Mouse (Mus musculus) CH12.LX (cell line): ENCODE data around the gene Arid5b. TPM values are rescaled to one million over a fixed set of nuclear protein-coding genes. Genes with fewer than 3 reads are reported as not detected.

Source experiments
- DNase-seq: peaks from one replicate; pipeline ENCODE4 v3.0.0-alpha.2; 2013; ENCODE audit errors: extremely low read depth
- H3K27ac ChIP-seq: 2 replicates; pipeline ENCODE4 v1.5.1; 2012; ENCODE audit warnings: low read depth, mild to moderate bottlenecking, control low read depth, moderate library complexity; ENCODE audit not compliant: insufficient read depth
- H3K27me3 ChIP-seq: replicated peaks from 2 replicates; pipeline ENCODE3; 2012; ENCODE audit warnings: inconsistent platforms
- H3K36me3 ChIP-seq, 2 experiments: replicated peaks in 1 of 2; 2 replicates each; pipeline versions ENCODE3 to v1.6.1; 2012; ENCODE audit warnings: inconsistent platforms in 1 of 2, low read length in 1 of 2, mild to moderate bottlenecking in 1 of 2, mixed read lengths in 1 of 2, moderate library complexity in 1 of 2; ENCODE audit not compliant: control insufficient read depth in 1 of 2, insufficient read depth in 1 of 2
- H3K4me1 ChIP-seq, 2 experiments: 2 replicates each; pipeline ENCODE4 v1.6.1; 2012; ENCODE audit warnings: inconsistent platforms in 1 of 2, moderate library complexity in 1 of 2; ENCODE audit not compliant: insufficient read depth in 2 of 2, control insufficient read depth in 1 of 2
- H3K4me2 ChIP-seq: 2 replicates; pipeline ENCODE4 v1.6.1; 2012; ENCODE audit warnings: low read depth, mild to moderate bottlenecking, control low read depth; ENCODE audit not compliant: poor library complexity, insufficient read depth, severe bottlenecking
- H3K4me3 ChIP-seq, 3 experiments: fragments of 150-350 bp in 1 of 3; sonication (generic) in 1 of 3; replicated peaks in 1 of 3; 2 replicates each; pipeline versions ENCODE3 to v1.5.1; 2011 to 2012; ENCODE audit warnings: low read depth in 2 of 3, low read length in 2 of 3, mild to moderate bottlenecking in 2 of 3, moderate library complexity in 2 of 3, control low read depth in 1 of 3, improper control_type of control experiment in 1 of 3, inconsistent platforms in 1 of 3, mixed read lengths in 1 of 3; ENCODE audit not compliant: poor library complexity in 1 of 3
- H3K79me2 ChIP-seq: replicated peaks from 2 replicates; pipeline ENCODE4 v1.6.1; 2012; ENCODE audit warnings: mild to moderate bottlenecking, moderate library complexity; ENCODE audit not compliant: control insufficient read depth, poor library complexity, insufficient read depth, severe bottlenecking; ENCODE audit errors: extremely low read depth
- H3K9ac ChIP-seq: 2 replicates; pipeline ENCODE4 v1.6.1; 2012; ENCODE audit warnings: low read depth, mild to moderate bottlenecking, control low read depth, moderate library complexity; ENCODE audit not compliant: insufficient read depth
- H3K9me3 ChIP-seq: replicated peaks from 2 replicates; pipeline ENCODE3; 2012; ENCODE audit warnings: low read length, inconsistent platforms, mixed read lengths
- BHLHE40 ChIP-seq: IDR thresholded peaks from 2 replicates; pipeline ENCODE4 v1.6.1; 2011; ENCODE audit warnings: mild to moderate bottlenecking, low read depth, low read length, improper control_type of control experiment
- CTCF ChIP-seq, 2 experiments: IDR thresholded peaks in 1 of 2; conservative IDR thresholded peaks in 1 of 2; 2 replicates each; pipeline ENCODE4 v1.5.1; 2011 to 2012; ENCODE audit warnings: low read depth in 2 of 2, low read length in 2 of 2, improper control_type of control experiment in 1 of 2, inconsistent platforms in 1 of 2, mild to moderate bottlenecking in 1 of 2, moderate library complexity in 1 of 2
- E2F4 ChIP-seq: IDR thresholded peaks from 2 replicates; pipeline ENCODE4 v1.6.1; 2011; ENCODE audit warnings: low read depth, low read length, improper control_type of control experiment; ENCODE audit not compliant: insufficient replicate concordance
- EP300 ChIP-seq: IDR thresholded peaks from 2 replicates; pipeline ENCODE4 v1.6.1; 2011; ENCODE audit warnings: low read length, improper control_type of control experiment
- ETS1 ChIP-seq: conservative IDR thresholded peaks from 2 replicates; pipeline ENCODE4 v1.6.1; 2012; ENCODE audit warnings: low read depth, mild to moderate bottlenecking, inconsistent platforms, low read length, improper control_type of control experiment, moderate library complexity
- GABPA ChIP-seq: IDR thresholded peaks from 2 replicates; pipeline ENCODE4 v1.6.1; 2012; ENCODE audit warnings: low read depth, low read length, improper control_type of control experiment, inconsistent platforms; ENCODE audit not compliant: insufficient replicate concordance
- IRF4 ChIP-seq: IDR thresholded peaks from 2 replicates; pipeline ENCODE4 v1.6.1; 2014; ENCODE audit warnings: low read depth, mild to moderate bottlenecking, inconsistent platforms, low read length, improper control_type of control experiment
- JUN ChIP-seq: IDR thresholded peaks from 2 replicates; pipeline ENCODE4 v1.6.1; 2011; ENCODE audit warnings: low read depth, mild to moderate bottlenecking, low read length, improper control_type of control experiment, moderate library complexity; ENCODE audit not compliant: insufficient read depth
- JUND ChIP-seq: conservative IDR thresholded peaks from 2 replicates; pipeline ENCODE4 v1.6.1; 2011; ENCODE audit warnings: low read depth, low read length, improper control_type of control experiment
- KAT2A ChIP-seq: IDR thresholded peaks from 2 replicates; pipeline ENCODE4 v1.6.1; 2012; ENCODE audit warnings: low read length, improper control_type of control experiment, inconsistent platforms; ENCODE audit not compliant: insufficient replicate concordance
- MAFK ChIP-seq: IDR thresholded peaks from 2 replicates; pipeline ENCODE4 v1.6.1; 2011; ENCODE audit warnings: low read length, improper control_type of control experiment; ENCODE audit not compliant: insufficient replicate concordance
- MAX ChIP-seq: IDR thresholded peaks from 2 replicates; pipeline ENCODE4 v1.6.1; 2011; ENCODE audit warnings: low read length, improper control_type of control experiment
- MAZ ChIP-seq: IDR thresholded peaks from 2 replicates; pipeline ENCODE4 v1.6.1; 2012; ENCODE audit warnings: low read depth, mild to moderate bottlenecking, inconsistent platforms, low read length, improper control_type of control experiment, moderate library complexity
- MEF2A ChIP-seq: IDR thresholded peaks from 2 replicates; pipeline ENCODE4 v1.6.1; 2014; ENCODE audit warnings: low read depth, mild to moderate bottlenecking, inconsistent platforms, low read length, improper control_type of control experiment, borderline replicate concordance
- MXI1 ChIP-seq: IDR thresholded peaks from 2 replicates; pipeline ENCODE4 v1.6.1; 2011; ENCODE audit warnings: mild to moderate bottlenecking, low read depth, low read length, improper control_type of control experiment
- NELFE ChIP-seq: IDR thresholded peaks from 2 replicates; pipeline ENCODE4 v1.6.1; 2011; ENCODE audit warnings: low read depth, low read length, improper control_type of control experiment
- NRF1 ChIP-seq: IDR thresholded peaks from 2 replicates; pipeline ENCODE4 v1.6.1; 2014; ENCODE audit warnings: low read depth, mild to moderate bottlenecking, inconsistent platforms, low read length, improper control_type of control experiment, moderate library complexity
- PAX5 ChIP-seq: IDR thresholded peaks from 2 replicates; pipeline ENCODE4 v1.6.1; 2012; ENCODE audit warnings: low read length, inconsistent platforms, mixed read lengths
- POLR2A ChIP-seq: IDR thresholded peaks from 2 replicates; pipeline ENCODE4 v1.6.1; 2011; ENCODE audit warnings: low read depth, mild to moderate bottlenecking, improper control_type of control experiment, low read length
- SIN3A ChIP-seq: IDR thresholded peaks from 2 replicates; pipeline ENCODE4 v1.6.1; 2012; ENCODE audit warnings: low read length, improper control_type of control experiment, inconsistent platforms
- SMC3 ChIP-seq: IDR thresholded peaks from 2 replicates; pipeline ENCODE4 v1.6.1; 2011; ENCODE audit warnings: low read depth, low read length, improper control_type of control experiment
- TBP ChIP-seq: conservative IDR thresholded peaks from 2 replicates; pipeline ENCODE4 v1.6.1; 2011; ENCODE audit warnings: low read depth, low read length, improper control_type of control experiment
- TCF12 ChIP-seq: IDR thresholded peaks from 2 replicates; pipeline ENCODE4 v1.6.1; 2014; ENCODE audit warnings: low read depth, mild to moderate bottlenecking, inconsistent platforms, low read length, improper control_type of control experiment
- USF2 ChIP-seq: conservative IDR thresholded peaks from 2 replicates; pipeline ENCODE4 v1.6.1; 2011; ENCODE audit warnings: low read depth, low read length, improper control_type of control experiment
- ZC3H11A ChIP-seq: IDR thresholded peaks from 2 replicates; pipeline ENCODE4 v1.6.1; 2012; ENCODE audit warnings: low read depth, mild to moderate bottlenecking, inconsistent platforms, low read length, improper control_type of control experiment
- dilution Hi-C: fragments of 300-500 bp; cut with MboI; formaldehyde crosslinking; loops from 2 replicates; pipeline ENCODE4 v1.14.3; 2020; ENCODE audit warnings: low sequenced_read_pairs; ENCODE audit not compliant: extremely low pct_unique_long_range_greater_than_20kb, extremely low pct_ligation_motif_present
- in situ Hi-C: fragments of 300-500 bp; cut with MboI; formaldehyde crosslinking; loops from 3 replicates; pipeline ENCODE4 v1.14.3; 2019; ENCODE audit warnings: low sequenced_read_pairs, low pct_ligation_motif_present, low pct_unique_long_range_greater_than_20kb, mixed read lengths
- polyA plus RNA-seq: library from polyadenylated mRNA; unstranded; fragments of >175 nt; gene quantifications from 2 replicates; pipeline ENCODE4 v1.2.1, GENCODE M21; 2012; ENCODE audit warnings: low read depth; ENCODE audit not compliant: insufficient read length
- total RNA-seq, 2 experiments: library from RNA; depleted of rRNA; stranded (reverse); fragments of 300-350 nt in 1 of 2; fragments of >200 nt in 1 of 2; gene quantifications; 2 replicates each; pipeline ENCODE4 v1.2.3; 2012 to 2014

The Arid5b gene
- total and polyA plus RNA-seq, 3 experiments: 1.1 to 2.6 (median 1.8) TPM

DNA sequence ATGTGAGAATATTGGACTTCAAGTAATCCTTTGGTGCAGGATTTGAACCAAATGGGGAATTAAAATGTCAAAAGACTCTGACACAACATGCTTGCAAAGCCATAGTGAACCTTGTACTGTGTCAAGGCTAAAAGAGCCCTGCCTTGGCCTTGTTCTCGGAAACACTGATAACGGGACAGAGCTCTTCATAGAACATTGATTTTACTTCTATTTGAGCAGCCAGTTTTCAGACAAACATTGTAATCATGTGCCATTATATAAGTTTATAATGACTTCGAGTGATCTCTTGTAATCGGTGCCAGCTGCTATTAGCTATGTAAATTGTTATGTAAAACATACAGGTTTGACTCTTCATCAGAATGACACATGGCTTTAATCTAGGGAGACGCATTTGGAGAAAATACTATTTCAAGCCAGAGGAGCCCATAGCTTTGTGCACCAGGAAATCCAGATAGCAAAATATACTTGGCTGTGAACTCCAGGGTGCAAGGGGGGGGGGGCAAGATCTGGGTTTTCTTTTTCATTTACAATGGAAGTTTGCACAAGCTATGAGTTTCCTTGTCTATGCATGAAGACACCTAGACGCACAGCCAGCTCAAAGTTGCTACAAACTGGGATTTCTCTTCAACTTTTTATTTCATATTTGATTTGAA is 150.8 kb downstream of the Arid5b start:
- in situ Hi-C loops: no loop called here
- DNase-seq: no peak
- Histone ChIP-seq H3K4me1 (peaks cover 16 to 48% of the 10 kb centered on the region in 2 experiments; a peak in 3 of 4 replicates), H3K9me3 (no peaks in the 10 kb centered on the region), H3K27me3 (no peaks in the 10 kb centered on the region), H3K4me3 (no peak overlapping the region), H3K27ac (no peak overlapping the region), H3K79me2 (no peaks in the 10 kb centered on the region), H3K9ac (no peak overlapping the region), H3K4me2 (no peak overlapping the region), H3K36me3 (peaks cover 6 to 25% of the 10 kb centered on the region in 2 experiments)
- dilution Hi-C loops: no loop called here
- TF ChIP-seq MXI1: no peak
- no peak for TF ChIP-seq BHLHE40
- TF ChIP-seq PAX5: no peak
- no peak for TF ChIP-seq TBP
- no peak for TF ChIP-seq SMC3
- no peak for TF ChIP-seq MAX
- no peak for TF ChIP-seq ZC3H11A
- no peak for TF ChIP-seq ETS1
- no peak for TF ChIP-seq TCF12
- TF ChIP-seq POLR2A: no peak
- no peak for TF ChIP-seq JUND
- no peak for TF ChIP-seq CTCF (conservative IDR thresholded peaks at IDR 0.05 in 1 of 2, IDR thresholded peaks at IDR 0.05 in 1 of 2; ENCODE audit: low read depth in 2 of 2, low read length in 2 of 2)
- no peak for TF ChIP-seq E2F4
- no peak for TF ChIP-seq MEF2A
- no peak for TF ChIP-seq JUN
- no peak for TF ChIP-seq USF2
- TF ChIP-seq MAFK: no peak

DNA sequence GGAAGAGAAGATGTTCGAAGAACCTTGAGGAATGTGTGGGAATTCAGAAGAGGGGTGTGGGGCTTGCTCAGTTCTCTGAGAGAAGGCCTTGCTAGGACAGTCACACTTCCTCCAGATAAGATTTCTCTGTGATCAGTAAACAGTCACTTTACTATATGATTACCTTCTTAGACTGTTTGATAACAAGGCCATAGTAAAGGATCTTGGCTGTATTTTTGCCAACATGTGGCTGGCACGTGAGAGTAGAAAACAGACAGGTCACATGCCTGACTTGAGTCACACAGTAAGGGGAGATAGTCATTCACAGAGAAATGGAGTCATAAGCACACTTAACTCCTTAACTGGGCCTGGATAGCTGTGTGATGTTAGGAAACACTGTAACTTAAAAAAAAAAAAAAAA is 151.4 kb downstream of the Arid5b start:
- peaks cover 2 to 19% of the 10 kb centered on the region in 2 experiments for H3K36me3 ChIP-seq
- H3K27me3 ChIP-seq: no peaks in the 10 kb centered on the region
- dilution Hi-C loops: no loop called here
- H3K4me2 ChIP-seq: no peak overlapping the region
- no peak overlapping the region for H3K9ac ChIP-seq
- H3K79me2 ChIP-seq: no peaks in the 10 kb centered on the region
- no peak for DNase-seq
- peaks cover 16 to 53% of the 10 kb centered on the region in 2 experiments; a peak in 3 of 4 replicates for H3K4me1 ChIP-seq
- in situ Hi-C loops: no loop called here
- H3K9me3 ChIP-seq: no peaks in the 10 kb centered on the region
- no peak overlapping the region for H3K27ac ChIP-seq
- TF ChIP-seq KAT2A: no peak
- TF ChIP-seq NRF1: no peak
- no peak for TF ChIP-seq EP300
- no peak for TF ChIP-seq PAX5
- TF ChIP-seq GABPA: no peak
- TF ChIP-seq SIN3A: no peak
- no peak for TF ChIP-seq MXI1
- no peak for TF ChIP-seq NELFE
- TF ChIP-seq IRF4: no peak
- no peak for TF ChIP-seq MAZ
- no peak for TF ChIP-seq JUN
- no peak for TF ChIP-seq MAFK
- no peak overlapping the region for H3K4me3 ChIP-seq
